Mouse (Mus musculus) heart, embryonic 12.5 days (tissue): Measurements from ENCODE around the gene Tmem259. TPM values are rescaled to one million over a fixed set of nuclear protein-coding genes. Genes with fewer than 3 reads are reported as not detected.

ENCODE experiments used
- ATAC-seq: fragments of 200-750 bp; cut with Nextera tagmentation; 2 replicates; pipeline ENCODE4 v1.8.0; 2017; ENCODE audit warnings: moderate TSS enrichment, moderate library complexity; ENCODE audit not compliant: insufficient number of reproducible peaks, low FRiP score
- H3K27ac ChIP-seq: fragments of 300-500 bp; sonication (generic); 2 replicates; pipeline ENCODE4 v1.5.1; 2016; ENCODE audit warnings: mild to moderate bottlenecking, moderate library complexity; ENCODE audit not compliant: poor library complexity, severe bottlenecking
- H3K27me3 ChIP-seq: fragments of 300-500 bp; sonication (generic); replicated peaks from 2 replicates; pipeline ENCODE4 v1.6.1; 2016; ENCODE audit warnings: mild to moderate bottlenecking, moderate library complexity
- H3K36me3 ChIP-seq: fragments of 300-500 bp; sonication (generic); 2 replicates; pipeline ENCODE4 v1.6.1; 2016; ENCODE audit warnings: mild to moderate bottlenecking, moderate library complexity
- H3K4me1 ChIP-seq: fragments of 300-500 bp; sonication (generic); replicated peaks from 2 replicates; pipeline ENCODE4 v1.6.1; 2016; ENCODE audit warnings: mild to moderate bottlenecking
- H3K4me2 ChIP-seq: fragments of 300-500 bp; sonication (generic); 2 replicates; pipeline ENCODE4 v1.6.1; 2016; ENCODE audit warnings: mild to moderate bottlenecking, moderate library complexity
- H3K4me3 ChIP-seq: fragments of 300-500 bp; sonication (generic); 2 replicates; pipeline ENCODE4 v1.5.1; 2016; ENCODE audit warnings: mild to moderate bottlenecking
- H3K9ac ChIP-seq: fragments of 300-500 bp; sonication (generic); 2 replicates; pipeline ENCODE4 v1.6.1; 2016; ENCODE audit warnings: mild to moderate bottlenecking, moderate library complexity
- H3K9me3 ChIP-seq: fragments of 300-500 bp; sonication (generic); replicated peaks from 2 replicates; pipeline ENCODE4 v1.6.1; 2016; ENCODE audit warnings: mild to moderate bottlenecking, moderate library complexity
- WGBS: fragments of 180-500 bp; shearing (Covaris S2); methylation state at CpG from one replicate; pipeline ENCODE4 v1.1.7; 2016; 5-methylcytosine and 5-hydroxymethylcytosine counted together
- polyA plus RNA-seq: library from polyadenylated mRNA; unstranded; fragments of >200 nt; fragmentation: Nextera tagmentation; extraction: Ambion mirVana; gene quantifications from 2 replicates; pipeline ENCODE4 v1.2.1, GENCODE M21; 2016

Tmem259 gene
- polyA plus RNA-seq, 1 experiment from 2014 or later, result 20.8 TPM

DNA sequence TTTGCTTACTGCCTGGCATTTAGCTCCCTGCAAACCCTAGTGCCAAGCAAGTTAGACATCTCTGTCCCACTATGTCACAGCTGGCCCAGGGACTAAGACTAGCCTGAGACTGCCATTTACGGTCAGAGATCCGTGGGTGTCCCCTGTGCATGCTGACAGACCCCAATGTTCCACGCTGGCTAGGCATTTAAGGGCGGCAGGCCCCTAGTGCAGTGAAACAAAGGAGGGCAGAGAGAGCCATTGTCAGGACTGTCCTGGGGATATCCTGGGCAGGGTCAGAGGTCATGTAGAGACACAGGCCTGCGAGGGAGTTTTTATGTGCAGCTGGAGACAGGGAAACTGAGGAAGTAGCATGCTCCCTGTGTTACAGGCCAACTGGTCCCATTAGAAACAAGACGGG lies 50.3 kb downstream of the Tmem259 start:
- Histone ChIP-seq H3K4me2 (0 out of 2 replicates have a peak overlapping the region, but pooled peaks have one; percentile 49), H3K4me1 (peaks cover 97% of the 10 kb centered on the region), H3K9ac (0 out of 2 replicates have a peak overlapping the region, but pooled peaks have one; percentile 46), H3K27me3 (no peaks in the 10 kb centered on the region), H3K27ac (peak overlapping the region; percentile 75; the same call in 1 of the 2 replicates), H3K9me3 (no peaks in the 10 kb centered on the region), H3K4me3 (no peak overlapping the region), H3K36me3 (peaks cover 55% of the 10 kb centered on the region)
- WGBS, result 75% methylated on average over 6 of the region's 6 CpGs
- no peak for ATAC-seq

DNA sequence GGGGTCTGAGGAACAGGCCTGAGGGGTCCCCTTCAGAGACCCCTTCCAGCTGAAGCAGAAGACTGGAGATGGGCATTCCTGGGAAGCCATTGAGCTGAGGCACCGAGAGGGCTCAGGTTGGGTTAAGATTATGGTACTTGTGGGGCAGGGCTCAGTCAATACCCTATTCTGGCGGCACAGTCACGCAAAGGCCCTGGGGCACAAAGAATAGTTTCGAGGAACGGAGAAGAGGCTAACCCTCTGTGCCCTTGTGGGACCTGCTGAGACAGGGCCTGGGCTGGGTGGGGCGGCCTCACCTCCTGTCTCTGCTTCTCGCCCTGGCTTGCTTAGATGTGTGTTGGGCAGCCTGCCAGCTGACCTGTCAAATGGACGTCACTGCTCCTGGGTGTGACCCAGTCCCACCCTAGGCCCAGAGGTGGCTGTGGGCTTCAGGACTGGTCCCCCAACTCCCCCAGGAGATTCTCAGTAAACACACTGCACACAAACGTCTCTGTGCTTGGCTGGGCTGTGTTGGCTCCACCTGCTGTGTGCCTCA lies 50.9 kb downstream of the Tmem259 start:
- H3K36me3 ChIP-seq, result peaks cover 53% of the 10 kb centered on the region
- no peak for ATAC-seq
- peaks cover 96% of the 10 kb centered on the region for H3K4me1 ChIP-seq
- no peaks in the 10 kb centered on the region for H3K27me3 ChIP-seq
- peak overlapping the region; percentile 49 for H3K4me2 ChIP-seq
- H3K9ac ChIP-seq, result peak overlapping the region; percentile 46
- peak overlapping the region; percentile 75 for H3K27ac ChIP-seq
- 0 out of 2 replicates have a peak overlapping the region, but pooled peaks have one; percentile 4 for H3K4me3 ChIP-seq
- 50% methylated on average over 9 of the region's 9 CpGs for WGBS
- H3K9me3 ChIP-seq, result no peaks in the 10 kb centered on the region

DNA sequence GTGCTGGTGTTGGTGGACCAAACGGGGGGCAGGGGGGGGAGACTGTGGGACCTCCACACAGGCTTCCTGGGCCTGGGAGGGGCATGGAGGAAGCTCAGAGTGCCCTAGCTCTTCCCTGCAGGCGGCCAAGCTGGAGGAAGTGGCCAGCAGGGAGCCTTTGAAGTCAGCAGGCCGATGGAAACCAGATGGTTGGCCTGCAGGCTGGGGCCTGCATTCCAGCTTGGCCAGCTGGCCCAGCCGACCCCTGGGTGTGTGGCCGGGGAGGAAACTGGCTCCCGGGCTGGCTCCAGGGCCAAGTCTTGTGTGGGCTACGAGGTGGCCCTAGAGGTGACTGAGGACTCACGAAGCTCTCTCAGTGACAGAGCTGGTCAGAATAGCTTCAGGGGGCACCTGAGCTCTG lies 51.4 kb downstream of the Tmem259 start:
- Histone ChIP-seq H3K4me1 (peaks cover 91% of the 10 kb centered on the region), H3K27ac (peak overlapping the region; percentile 75), H3K27me3 (no peaks in the 10 kb centered on the region), H3K4me3 (0 out of 2 replicates have a peak overlapping the region, but pooled peaks have one; percentile 4), H3K4me2 (peak overlapping the region; percentile 49), H3K9me3 (no peaks in the 10 kb centered on the region), H3K9ac (peak overlapping the region; percentile 46), H3K36me3 (peaks cover 48% of the 10 kb centered on the region)
- WGBS, result 10% methylated on average over 8 of the region's 8 CpGs
- peak; percentile 17; the same call in 1 of the 2 replicates for ATAC-seq

DNA sequence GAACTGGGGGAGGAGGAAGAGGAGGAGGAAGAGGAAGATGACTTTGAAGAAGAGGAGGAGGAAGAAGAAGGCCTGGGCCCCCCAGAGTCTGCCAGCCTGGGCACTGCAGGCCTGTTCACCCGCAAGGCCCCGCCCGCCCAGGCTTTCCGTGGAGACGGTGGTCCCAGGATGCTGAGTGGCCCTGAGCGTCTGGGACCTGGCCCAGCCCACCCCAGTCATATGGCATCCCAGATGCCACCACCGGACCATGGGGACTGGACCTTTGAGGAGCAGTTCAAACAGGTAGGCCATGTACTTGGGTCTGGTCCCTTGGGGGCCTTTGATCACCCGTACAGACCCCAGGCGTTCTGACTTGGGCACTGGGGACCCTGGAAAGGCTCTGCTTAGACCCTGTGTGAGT lies 52.3 kb downstream of the Tmem259 start:
- H3K4me3 ChIP-seq, result no peak overlapping the region

DNA sequence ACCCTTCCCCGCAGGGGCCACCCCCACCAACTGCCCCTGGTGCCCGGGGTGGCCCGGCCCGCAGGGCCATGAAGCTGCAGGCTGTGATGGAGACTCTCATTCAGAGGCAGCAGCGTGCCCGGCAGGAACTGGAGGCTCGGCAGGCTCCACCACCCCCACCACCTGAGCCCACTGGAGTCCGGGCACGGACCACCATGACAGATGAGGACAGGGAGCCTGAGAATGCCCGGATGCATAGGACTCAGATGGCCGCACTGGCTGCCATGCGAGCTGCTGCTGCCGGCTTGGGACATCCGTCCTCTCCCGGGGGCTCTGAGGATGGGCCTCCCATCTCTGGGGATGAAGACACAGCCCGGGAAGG lies 53.3 kb downstream of the Tmem259 start:
- Histone ChIP-seq H3K4me1 (peaks cover 80% of the 10 kb centered on the region), H3K9me3 (no peaks in the 10 kb centered on the region), H3K27me3 (no peaks in the 10 kb centered on the region), H3K36me3 (peaks cover 43% of the 10 kb centered on the region), H3K4me3 (no peak overlapping the region), H3K4me2 (no peak overlapping the region), H3K9ac (no peak overlapping the region), H3K27ac (no peak overlapping the region)
- 87% methylated on average over 16 of the region's 16 CpGs for WGBS
- no peak for ATAC-seq

More for the DNA sequence above, 52.3 kb downstream of the Tmem259 start:
- H3K36me3 ChIP-seq, result peaks cover 43% of the 10 kb centered on the region
- no peaks in the 10 kb centered on the region for H3K27me3 ChIP-seq
- WGBS, result 78% methylated on average over 9 of the region's 9 CpGs
- no peak overlapping the region for H3K9ac ChIP-seq
- no peaks in the 10 kb centered on the region for H3K9me3 ChIP-seq
- no peak for ATAC-seq
- H3K4me1 ChIP-seq, result peaks cover 82% of the 10 kb centered on the region
- peak overlapping the region; percentile 49; the same call in 1 of the 2 replicates for H3K4me2 ChIP-seq
- no peak overlapping the region for H3K27ac ChIP-seq

DNA sequence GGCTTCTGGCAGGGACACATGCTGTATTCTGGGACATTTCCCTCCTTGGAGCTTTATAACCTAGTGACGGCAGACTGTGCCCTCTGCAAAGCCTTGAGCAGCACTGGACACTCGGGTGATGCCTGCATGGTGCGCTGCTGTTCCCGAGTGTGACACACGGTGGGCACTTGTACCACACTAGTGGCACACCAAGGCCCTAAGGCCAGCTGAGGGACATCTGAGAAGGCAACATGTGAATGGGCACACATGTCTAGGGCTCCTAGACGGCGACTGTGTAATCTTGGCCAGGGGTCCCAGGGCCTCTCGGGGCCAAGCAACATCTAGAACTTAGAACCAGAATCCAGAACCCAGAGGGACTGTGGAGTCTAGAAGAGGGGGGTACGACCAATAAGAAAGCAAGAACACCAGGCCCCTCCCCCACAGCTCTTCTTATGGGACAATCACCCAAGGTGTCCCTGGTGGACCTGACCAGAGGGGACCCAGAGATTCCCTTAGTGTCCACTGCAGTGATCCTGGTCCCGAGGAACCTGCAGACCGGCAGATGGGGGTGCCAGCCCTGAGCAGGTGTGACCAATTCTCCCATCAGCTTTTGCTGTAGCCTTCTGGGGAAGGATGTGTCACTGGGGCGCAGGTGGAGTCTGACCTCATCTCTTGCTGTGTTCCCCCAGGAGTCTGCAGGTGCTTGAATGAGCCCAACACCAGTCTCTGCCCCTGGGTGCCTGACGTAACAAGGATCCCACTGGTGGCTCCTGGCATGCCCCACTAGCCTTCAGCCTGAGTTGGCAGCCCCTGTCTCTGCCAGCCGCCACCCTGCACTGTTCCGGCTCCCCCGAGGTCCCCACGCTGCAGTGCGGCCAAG lies 53.9 kb downstream of the Tmem259 start:
- H3K27me3 ChIP-seq, result no peaks in the 10 kb centered on the region
- peak overlapping the region; percentile 96; the same call in 1 of the 2 replicates for H3K9ac ChIP-seq
- H3K9me3 ChIP-seq, result no peaks in the 10 kb centered on the region
- H3K4me3 ChIP-seq, result no peak overlapping the region
- H3K36me3 ChIP-seq, result peaks cover 40% of the 10 kb centered on the region
- H3K4me2 ChIP-seq, result peak overlapping the region; percentile 80; the same call in 1 of the 2 replicates
- H3K27ac ChIP-seq, result peak overlapping the region; percentile 98
- ATAC-seq, result no peak
- peaks cover 78% of the 10 kb centered on the region for H3K4me1 ChIP-seq
- WGBS, result 87% methylated on average over 18 of the region's 18 CpGs

DNA sequence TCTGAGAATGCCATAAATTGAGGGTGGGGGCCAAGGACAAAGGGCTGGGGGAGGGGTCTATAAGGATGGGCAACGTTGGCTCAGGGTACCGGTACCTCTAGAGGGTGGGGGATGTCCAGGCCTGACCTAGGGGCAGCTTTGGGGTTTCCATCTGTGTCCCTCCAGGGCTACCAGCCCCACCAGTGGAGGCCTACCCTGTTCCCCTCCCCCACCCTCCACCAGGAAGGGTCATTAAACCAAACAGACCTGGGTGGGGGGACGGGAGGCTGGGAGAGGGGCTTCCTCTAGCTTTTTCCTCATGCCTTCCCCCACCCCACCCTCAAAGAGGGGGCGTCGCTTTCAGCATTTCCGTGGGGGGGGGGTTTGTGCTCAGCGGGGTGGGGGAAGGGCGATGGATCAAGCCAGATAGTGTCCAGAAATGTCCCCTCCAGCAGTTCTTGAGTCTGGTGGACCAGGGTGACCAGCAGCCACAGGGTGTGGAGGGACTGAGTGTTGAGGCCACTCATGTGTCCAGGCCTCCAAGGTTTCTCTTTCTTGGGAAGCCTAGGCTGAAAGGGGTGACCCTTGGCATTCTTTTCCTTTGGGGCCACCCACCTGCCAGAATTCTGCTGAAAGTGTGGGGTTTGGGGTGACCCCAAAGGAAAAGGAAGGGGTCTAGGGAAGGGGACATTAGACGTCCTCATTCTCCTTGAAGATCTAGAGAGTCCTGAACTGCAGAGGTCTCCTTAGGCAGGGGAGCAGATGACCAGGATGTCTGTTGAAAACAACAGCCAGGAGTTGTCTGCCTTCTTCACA lies 55.0 kb downstream of the Tmem259 start:
- H3K27ac ChIP-seq, result peak overlapping the region; percentile 98
- ATAC-seq, result no peak
- H3K36me3 ChIP-seq, result peaks cover 34% of the 10 kb centered on the region
- peak overlapping the region; percentile 94 for H3K4me3 ChIP-seq
- H3K27me3 ChIP-seq, result 0 out of 2 replicates have a peak, but pooled peaks cover 2% of the 10 kb centered on the region
- peaks cover 67% of the 10 kb centered on the region for H3K4me1 ChIP-seq
- 22% methylated on average over 9 of the region's 9 CpGs for WGBS
- peak overlapping the region; percentile 96 for H3K9ac ChIP-seq
- H3K4me2 ChIP-seq, result peak overlapping the region; percentile 80
- H3K9me3 ChIP-seq, result no peaks in the 10 kb centered on the region

DNA sequence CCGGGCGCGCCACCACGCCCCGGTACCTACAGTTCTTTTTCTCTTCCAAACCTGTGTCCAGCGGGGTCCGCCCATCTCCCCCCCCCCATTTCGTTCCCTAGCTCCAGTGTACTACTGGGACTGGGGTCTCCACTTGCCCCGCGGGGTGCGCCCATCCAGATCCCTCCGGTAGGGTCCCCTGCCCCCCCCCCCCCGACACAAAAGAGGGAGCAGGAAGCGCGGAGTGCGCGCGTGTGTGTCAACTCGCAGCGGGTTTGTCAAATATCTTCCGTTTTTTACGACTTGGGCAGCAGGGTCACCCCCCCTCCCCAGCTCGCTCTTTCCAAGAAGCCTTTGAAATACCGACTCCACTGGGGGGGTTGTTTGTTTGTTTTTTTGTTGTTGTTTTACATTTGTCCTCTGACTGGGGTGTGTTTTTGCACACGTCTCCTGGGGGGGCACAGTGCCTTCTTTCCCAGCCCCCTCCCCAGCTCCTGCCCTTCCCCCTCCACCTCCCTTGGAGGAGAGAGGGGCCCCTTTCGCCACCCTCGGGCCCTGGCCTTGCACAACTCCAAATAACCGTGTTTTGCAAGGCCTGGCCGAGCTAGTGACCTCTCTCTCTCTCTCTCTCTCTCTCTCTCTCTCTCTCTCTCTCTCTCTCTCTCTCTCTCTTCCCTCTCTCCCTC lies 56.0 kb downstream of the Tmem259 start:
- peak overlapping the region; percentile 94 for H3K4me3 ChIP-seq
- peak overlapping the region; percentile 96 for H3K9ac ChIP-seq
- peak overlapping the region; percentile 80 for H3K4me2 ChIP-seq
- peaks cover 57% of the 10 kb centered on the region for H3K4me1 ChIP-seq
- H3K36me3 ChIP-seq, result peaks cover 25% of the 10 kb centered on the region
- no peaks in the 10 kb centered on the region for H3K9me3 ChIP-seq
- peaks cover 7% of the 10 kb centered on the region for H3K27me3 ChIP-seq
- H3K27ac ChIP-seq, result peak overlapping the region; percentile 98
- WGBS, result under 1% methylated on average over 29 of the region's 29 CpGs
- peak; percentile 7 for ATAC-seq

DNA sequence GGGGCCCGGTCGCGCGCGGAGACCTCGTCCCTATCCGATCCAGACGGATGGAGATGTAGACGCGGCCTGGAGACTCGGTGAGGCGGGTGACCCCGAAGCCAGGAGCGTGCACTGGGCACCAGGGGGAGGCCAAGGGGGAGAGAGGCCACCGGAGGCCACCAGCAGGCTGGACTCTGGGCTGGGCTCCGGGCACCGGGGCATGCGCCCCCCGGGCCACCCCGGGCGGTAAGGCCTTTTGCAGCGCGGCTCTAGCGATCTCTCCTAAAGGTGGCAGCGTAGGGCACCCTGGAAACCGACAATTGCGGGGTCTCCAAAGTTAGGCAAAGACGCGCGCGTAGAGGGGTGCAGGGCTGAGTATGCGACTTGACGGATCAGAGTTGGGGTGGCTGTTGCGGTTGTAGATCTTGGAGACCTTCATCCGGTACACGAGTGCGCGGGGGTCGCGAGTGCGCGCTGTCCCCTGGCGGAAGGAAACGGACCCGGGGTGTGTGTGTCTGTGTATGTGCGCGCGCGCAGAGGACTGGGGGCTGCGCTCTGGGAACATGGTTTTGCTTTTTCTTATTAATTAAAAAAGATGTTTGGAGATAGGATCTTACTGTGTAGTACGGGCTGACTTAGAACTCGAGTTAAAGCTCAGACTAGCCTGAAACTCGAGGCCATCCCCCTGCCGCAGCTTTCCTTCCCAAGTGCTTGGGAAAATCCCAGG lies 56.7 kb downstream of the Tmem259 start:
- Histone ChIP-seq H3K4me2 (peak overlapping the region; percentile 80), H3K4me1 (peaks cover 50% of the 10 kb centered on the region)
- WGBS, result under 1% methylated on average over 52 of the region's 54 CpGs

More for the DNA sequence above, 56.7 kb downstream of the Tmem259 start:
- H3K27ac ChIP-seq, result peak overlapping the region; percentile 98
- H3K27me3 ChIP-seq, result peaks cover 14% of the 10 kb centered on the region
- peak overlapping the region; percentile 96 for H3K9ac ChIP-seq
- H3K9me3 ChIP-seq, result no peaks in the 10 kb centered on the region
- ATAC-seq, result peak; percentile 51
- peak overlapping the region; percentile 94 for H3K4me3 ChIP-seq
- peaks cover 23% of the 10 kb centered on the region for H3K36me3 ChIP-seq
